Mouse (Mus musculus) bone marrow macrophage, adult 2 months (primary cell): Measurements from ENCODE around the gene Olfr1184. TPM values are rescaled to one million over a fixed set of nuclear protein-coding genes. Genes with fewer than 3 reads are reported as not detected.
"Not testable (repeated sequence)": the region's sequence is repeated elsewhere in the genome, so short reads cannot be mapped to it uniquely, and the experiment has no call there.

Experiments
- H3K27ac ChIP-seq: 2 replicates; pipeline ENCODE4 v1.5.1; 2012; ENCODE audit warnings: low read depth, low read length; ENCODE audit not compliant: insufficient read depth
- H3K4me1 ChIP-seq: 2 replicates; pipeline ENCODE4 v1.6.1; 2012; ENCODE audit warnings: low read length; ENCODE audit not compliant: control insufficient read depth, insufficient read depth
- H3K4me3 ChIP-seq: 2 replicates; pipeline ENCODE4 v1.5.1; 2012; ENCODE audit warnings: mild to moderate bottlenecking, low read length, moderate library complexity; ENCODE audit not compliant: insufficient read depth
- CTCF ChIP-seq: IDR thresholded peaks from 2 replicates; pipeline ENCODE4 v1.5.1; 2012; ENCODE audit warnings: low read depth, mild to moderate bottlenecking, low read length, moderate library complexity
- POLR2A ChIP-seq: IDR thresholded peaks from 2 replicates; pipeline ENCODE4 v1.6.1; 2012; ENCODE audit warnings: mild to moderate bottlenecking, low read depth, low read length, borderline replicate concordance
- polyA plus RNA-seq: library from polyadenylated mRNA; stranded (reverse); fragments of >200 nt; gene quantifications from 2 replicates; pipeline ENCODE4 v1.2.4, GENCODE M21; 2012; ENCODE audit not compliant: missing spikeins, insufficient read depth, insufficient read length

Gene Olfr1184
- polyA plus RNA-seq = not detected in 2 replicates

- no peak within 1 kb of the TSS for H3K4me3 ChIP-seq
- no peak for TF ChIP-seq CTCF
- no peak for TF ChIP-seq POLR2A
Measured at GRCm38 (mm10) chr2:88483298-88483697, at the start of gene Olfr1184. Gene Olfr1184, plus strand, starts transcription at chr2:88483598.

GRCm38 (mm10) chr2:88449031-88449430 is 34.4 kb upstream of the Olfr1184 start, which contains the start of gene Gm13757:
Gene Gm13757, minus strand, starts transcription at chr2:88449131.
- Histone ChIP-seq H3K27ac (no peak within 1 kb of the TSS), H3K4me3 (no peak within 1 kb of the TSS), H3K4me1 (no peaks in the 10 kb centered on the region)
- TF ChIP-seq POLR2A = no peak
- TF ChIP-seq CTCF = no peak

More at GRCm38 (mm10) chr2:88483298-88483697, at the start of gene Olfr1184:
- no peak within 1 kb of the TSS for H3K27ac ChIP-seq
- H3K4me1 ChIP-seq = no peaks in the 10 kb centered on the region

- not testable (repeated sequence) for H3K4me3 ChIP-seq, H3K4me1 ChIP-seq, H3K27ac ChIP-seq
Measured at GRCm38 (mm10) chr2:88454567-88454966, 28.8 kb upstream of the Olfr1184 start, which contains the start of gene Olfr1183. Gene Olfr1183, plus strand, starts transcription at chr2:88454867.

- no peak within 1 kb of the TSS for H3K27ac ChIP-seq
- no peaks in the 10 kb centered on the region for H3K4me1 ChIP-seq
Measured at GRCm38 (mm10) chr2:88493020-88493419, 9.6 kb downstream of the Olfr1184 start, which contains the start of gene Olfr1185-ps1. Gene Olfr1185-ps1, plus strand, starts transcription at chr2:88493320.

DNA sequence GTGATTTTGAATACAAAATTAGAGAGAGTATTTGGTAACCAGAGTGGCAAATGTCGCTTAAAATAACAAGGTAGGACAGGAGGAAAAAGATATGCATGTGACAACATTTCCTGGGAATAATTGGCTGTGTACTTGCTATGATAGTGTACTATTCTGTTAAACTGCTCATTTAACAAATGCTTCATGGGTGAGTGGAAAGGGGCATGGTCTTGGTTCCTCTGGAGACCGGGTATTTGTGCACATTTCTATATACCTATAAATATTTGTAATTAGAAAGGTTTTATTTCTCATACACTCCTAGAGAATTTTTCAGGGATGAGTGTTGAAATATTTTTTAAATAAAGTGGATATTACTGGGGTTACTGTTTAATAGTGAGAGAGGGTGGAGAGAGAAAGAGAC is 34.9 kb downstream of the Olfr1184 start, which contains the start of gene Olfr1186:
Olfr1186 (plus strand) TSS at position 301 of the 400 bp plus-strand sequence.
- Histone ChIP-seq H3K4me1 (no peaks in the 10 kb centered on the region), H3K27ac (no peak within 1 kb of the TSS), H3K4me3 (no peak within 1 kb of the TSS)
- TF ChIP-seq CTCF (no peak), POLR2A (no peak)

More at GRCm38 (mm10) chr2:88493020-88493419, 9.6 kb downstream of the Olfr1184 start, which contains the start of gene Olfr1185-ps1:
- TF ChIP-seq POLR2A = no peak
- no peak for TF ChIP-seq CTCF
- H3K4me3 ChIP-seq = no peak within 1 kb of the TSS

GRCm38 (mm10) chr2:88525720-88526119 is 42.3 kb downstream of the Olfr1184 start:
- TF ChIP-seq POLR2A (no peak), CTCF (no peak)

More at GRCm38 (mm10) chr2:88525720-88526119, 42.3 kb downstream of the Olfr1184 start:
- Histone ChIP-seq H3K27ac (no peak overlapping the region), H3K4me3 (no peak overlapping the region), H3K4me1 (no peaks in the 10 kb centered on the region)

Other genes with a start within 250 kb of the Olfr1184 start
- not detected in 2 replicates for gene Olfr1173, start 203.7 kb upstream of the Olfr1184 start, polyA plus RNA-seq
- not detected in 2 replicates for gene Olfr1174-ps, start 168.5 kb upstream of the Olfr1184 start, polyA plus RNA-seq
- 0.15 TPM in 1 of 2 replicates, not detected in the other for gene Olfr1175-ps, start 156.4 kb upstream of the Olfr1184 start, polyA plus RNA-seq
- not detected in 2 replicates for gene Olfr1176, start 146.9 kb upstream of the Olfr1184 start, polyA plus RNA-seq
- not detected in 2 replicates for gene Olfr1177-ps, start 137.1 kb upstream of the Olfr1184 start, polyA plus RNA-seq
- not detected in 2 replicates for gene Olfr1178, start 96.5 kb upstream of the Olfr1184 start, polyA plus RNA-seq
- gene Olfr1179, start 77.1 kb upstream of the Olfr1184 start, polyA plus RNA-seq = not detected in 2 replicates
- gene Olfr1180, start 64.4 kb upstream of the Olfr1184 start, polyA plus RNA-seq = not detected in 2 replicates
- gene Olfr1181, start 57.4 kb upstream of the Olfr1184 start, polyA plus RNA-seq = not detected in 2 replicates
- gene Gm13757, start 34.5 kb upstream of the Olfr1184 start, polyA plus RNA-seq = not detected in 2 replicates
- 0.07 and 0.13 TPM in 2 replicates for gene Olfr1183, start 28.7 kb upstream of the Olfr1184 start, polyA plus RNA-seq
- not detected in 2 replicates for gene Olfr1185-ps1, start 9.7 kb downstream of the Olfr1184 start, polyA plus RNA-seq
- gene Olfr1186, start 35.0 kb downstream of the Olfr1184 start, polyA plus RNA-seq = not detected in 2 replicates
- gene Olfr1188, start 73.3 kb downstream of the Olfr1184 start, polyA plus RNA-seq = not detected in 2 replicates
- gene Olfr1189, start 102.9 kb downstream of the Olfr1184 start, polyA plus RNA-seq = not detected in 2 replicates
- 0.12 TPM in 1 of 2 replicates, not detected in the other for gene Olfr1191-ps1, start 156.9 kb downstream of the Olfr1184 start, polyA plus RNA-seq
- 0.12 TPM in 1 of 2 replicates, not detected in the other for gene Olfr1192-ps1, start 164.9 kb downstream of the Olfr1184 start, polyA plus RNA-seq
- gene Olfr1193, start 192.0 kb downstream of the Olfr1184 start, polyA plus RNA-seq = 0.45 TPM in 1 of 2 replicates, not detected in the other
- not detected in 2 replicates for gene Olfr1195, start 205.6 kb downstream of the Olfr1184 start, polyA plus RNA-seq
- gene Olfr1196, start 221.0 kb downstream of the Olfr1184 start, polyA plus RNA-seq = not detected in 2 replicates
- not detected in 2 replicates for gene Olfr1197, start 248.8 kb downstream of the Olfr1184 start, polyA plus RNA-seq